Mouse (Mus musculus): ENCODE data around the gene Ubiad1.
A peak's percentile ranks its signal among the peaks of the same experiment; 100 is the strongest.

Gene Ubiad1

DNA sequence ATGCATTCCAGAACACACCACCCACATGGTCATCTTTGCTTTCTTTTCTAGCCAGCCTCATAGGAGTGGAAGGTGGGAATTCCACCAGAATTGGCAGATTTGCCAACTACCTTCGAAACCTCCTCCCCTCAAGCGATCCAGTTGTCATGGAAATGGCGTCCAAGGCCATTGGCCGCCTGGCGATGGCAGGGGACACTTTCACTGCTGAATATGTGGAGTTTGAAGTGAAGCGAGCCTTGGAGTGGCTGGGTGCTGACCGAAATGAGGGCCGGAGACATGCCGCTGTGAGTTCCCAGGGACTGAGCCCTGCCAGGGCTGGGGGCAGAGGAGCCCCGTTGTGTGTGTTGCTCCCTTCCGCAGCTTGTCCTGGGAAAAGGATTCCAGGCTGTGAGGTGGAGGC, 9.1 kb upstream of the Ubiad1 start:
- no peak for DNase-seq (ENCODE audit: low read depth, low spot score)

DNA sequence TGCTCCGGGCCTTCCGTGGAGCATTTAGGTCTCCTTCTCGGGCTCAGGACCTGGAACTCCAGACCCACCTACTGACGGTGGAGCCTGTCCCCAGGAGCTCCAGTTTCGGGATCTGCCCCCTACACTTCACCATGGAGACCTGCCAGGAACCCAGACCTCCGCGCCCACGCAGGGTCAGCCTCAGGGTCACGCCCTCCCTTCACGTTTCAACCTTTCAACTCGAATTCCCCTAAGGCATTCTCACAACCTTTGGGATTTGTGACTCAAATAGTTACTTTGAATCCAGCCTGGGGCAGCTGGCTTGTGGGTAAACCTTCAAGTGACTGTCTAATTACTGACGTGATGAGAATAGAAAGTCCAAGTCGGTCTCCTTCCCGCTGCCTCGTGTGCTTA, 4.3 kb upstream of the Ubiad1 start:
- no peak for DNase-seq (ENCODE audit: low read depth, low spot score)

DNA sequence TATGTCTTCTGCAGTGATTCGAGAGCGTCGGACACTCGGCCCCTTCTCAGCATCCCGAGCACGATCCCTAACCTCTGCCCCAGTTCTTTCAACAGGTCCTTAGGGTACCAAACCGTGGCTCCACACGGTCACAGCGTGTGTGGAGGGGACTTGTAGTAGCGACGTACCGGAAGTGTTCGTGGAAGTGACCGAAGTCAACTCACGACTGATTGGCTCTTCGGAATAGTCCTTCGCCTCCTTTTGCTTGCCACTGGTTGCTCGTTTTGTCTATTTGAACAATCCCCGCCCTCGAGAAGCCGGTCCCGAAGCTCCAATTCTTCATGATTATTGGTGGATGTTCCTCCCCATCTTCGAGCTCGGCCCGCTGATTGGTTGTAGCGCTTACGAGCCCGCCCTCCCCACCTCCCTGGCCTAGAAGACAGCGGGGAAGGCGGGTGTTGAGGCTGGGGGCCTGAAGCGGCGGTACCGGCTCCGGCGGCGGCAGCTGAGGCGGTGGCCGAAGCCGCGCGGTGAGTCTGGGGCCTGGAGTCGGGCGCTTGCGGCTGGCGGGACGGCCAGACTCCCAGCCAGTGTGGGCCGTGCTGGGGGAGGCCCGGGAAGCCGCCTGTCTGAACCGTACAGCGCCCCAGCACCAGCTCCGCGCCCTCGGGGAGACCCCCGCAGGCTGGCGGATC, 3.7 kb upstream of the Ubiad1 start, which contains the start of gene Mtor:
Gene Mtor, plus strand, starts transcription at position 433 of the 674 bp plus-strand sequence.
- DNase-seq (ENCODE audit: low read depth, low spot score): peak; percentile 95

DNA sequence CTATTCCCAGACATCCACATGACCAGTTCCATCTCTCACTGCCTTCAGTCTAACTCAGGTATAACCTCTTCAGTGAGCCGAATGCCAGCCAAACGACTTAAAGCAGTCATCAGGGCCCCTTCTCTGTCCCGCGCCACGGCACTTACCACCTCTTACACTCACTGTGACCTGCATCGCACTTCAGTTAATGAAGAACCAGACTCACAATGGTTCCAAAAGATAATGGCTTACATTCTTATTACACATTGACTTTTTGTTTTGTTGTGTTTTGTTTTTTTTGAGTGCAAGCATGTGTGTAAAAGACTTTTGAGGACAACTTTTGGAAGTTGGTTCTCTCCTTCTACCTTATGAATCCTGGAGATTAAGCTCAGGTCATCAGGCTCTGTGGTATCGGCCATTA, 2.0 kb downstream of the Ubiad1 start:
- no peak for DNase-seq (ENCODE audit: low read depth, low spot score)

DNA sequence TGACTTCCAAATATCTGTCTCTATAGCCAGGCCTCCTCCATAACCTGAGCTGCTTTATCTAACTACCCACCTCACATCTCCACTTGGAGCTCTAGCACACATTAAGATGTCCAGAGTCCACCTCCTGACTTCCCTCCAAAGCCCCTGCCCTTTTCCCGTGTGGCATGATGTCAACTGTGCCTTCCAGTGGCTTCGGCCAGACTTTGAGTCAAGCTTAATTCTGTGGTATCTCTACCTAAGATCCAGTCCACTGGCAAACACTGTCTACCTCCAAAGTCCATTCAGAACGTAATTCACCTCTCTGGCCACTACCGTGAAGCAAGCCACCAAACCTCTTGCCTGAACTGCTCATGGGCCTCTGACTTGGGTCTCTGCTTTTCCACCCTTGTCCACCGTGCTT, 2.6 kb downstream of the Ubiad1 start:
- DNase-seq (ENCODE audit: low read depth, low spot score): no peak

DNA sequence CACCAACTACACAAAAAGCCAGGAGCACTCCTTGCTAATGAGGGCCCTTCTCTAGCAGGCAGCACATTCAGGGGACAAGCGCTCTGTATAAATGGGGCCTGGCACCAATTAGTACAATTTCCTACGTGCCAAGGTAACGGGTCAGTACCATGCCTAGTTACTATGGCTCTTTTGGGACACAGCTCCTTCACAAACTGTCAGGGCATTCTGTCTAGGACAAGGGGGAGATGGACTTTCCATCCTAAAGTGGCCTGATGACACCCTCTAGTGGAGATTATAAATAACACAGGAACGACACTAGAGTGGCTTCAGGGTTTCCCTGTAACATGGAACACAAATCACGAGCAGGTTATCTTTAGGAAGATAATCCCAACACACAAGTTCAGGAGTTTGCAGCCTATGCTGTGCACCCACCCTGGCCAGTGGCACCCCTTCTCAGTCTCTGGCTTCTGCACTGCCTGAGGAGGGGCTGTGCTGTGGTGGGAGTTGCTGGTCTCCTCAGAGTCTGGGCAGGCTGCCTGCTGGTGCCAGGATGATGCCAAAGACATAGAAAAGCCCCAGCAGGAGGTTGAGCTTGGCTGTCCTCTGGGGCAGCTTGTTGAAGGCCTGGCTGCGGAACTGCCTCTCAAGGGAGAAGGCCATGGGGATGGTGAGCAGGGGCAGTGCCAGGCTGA, 8.8 kb downstream of the Ubiad1 start:
- DNase-seq (ENCODE audit: low read depth, low spot score): no peak

DNA sequence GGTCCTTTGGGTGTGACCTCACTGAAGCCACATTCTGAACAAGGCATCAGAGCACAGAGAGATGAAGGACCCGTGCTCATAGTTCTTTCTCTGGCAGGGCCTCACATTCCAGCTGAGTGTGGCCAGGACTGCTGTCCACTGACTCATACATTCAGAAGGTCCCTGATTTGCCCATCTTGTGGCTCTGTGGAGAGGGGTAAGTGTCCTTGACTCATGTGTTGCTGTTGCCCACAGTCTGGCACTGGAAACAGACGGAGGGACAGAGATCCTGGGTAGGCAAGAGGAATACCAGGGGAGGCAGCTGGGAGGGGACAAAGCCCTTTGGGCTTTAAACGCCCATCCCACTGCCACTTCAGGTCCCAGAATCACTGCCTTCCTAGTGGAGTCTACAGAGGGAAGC, 9.5 kb downstream of the Ubiad1 start:
- no peak for DNase-seq (ENCODE audit: low read depth, low spot score)

DNA sequence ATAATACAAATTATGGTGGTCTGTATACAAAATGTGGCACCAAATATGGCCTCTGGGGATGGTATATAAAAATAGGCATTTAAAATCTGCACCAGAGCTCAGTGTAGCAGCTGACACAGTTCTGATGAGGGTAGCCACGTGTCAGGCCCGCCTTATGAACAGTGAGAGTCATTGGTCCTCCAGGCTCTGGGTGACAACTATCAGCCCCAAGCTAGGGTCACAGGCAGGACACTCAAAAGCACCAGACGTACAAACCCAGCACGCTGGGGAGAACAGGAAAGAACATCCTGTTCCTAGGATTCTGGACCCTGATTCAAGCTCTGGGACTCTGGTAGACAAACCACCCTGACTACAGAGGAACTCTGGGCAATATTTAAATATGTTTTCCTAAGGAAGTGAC, 10.0 kb downstream of the Ubiad1 start:
- DNase-seq (ENCODE audit: low read depth, low spot score): no peak

DNA sequence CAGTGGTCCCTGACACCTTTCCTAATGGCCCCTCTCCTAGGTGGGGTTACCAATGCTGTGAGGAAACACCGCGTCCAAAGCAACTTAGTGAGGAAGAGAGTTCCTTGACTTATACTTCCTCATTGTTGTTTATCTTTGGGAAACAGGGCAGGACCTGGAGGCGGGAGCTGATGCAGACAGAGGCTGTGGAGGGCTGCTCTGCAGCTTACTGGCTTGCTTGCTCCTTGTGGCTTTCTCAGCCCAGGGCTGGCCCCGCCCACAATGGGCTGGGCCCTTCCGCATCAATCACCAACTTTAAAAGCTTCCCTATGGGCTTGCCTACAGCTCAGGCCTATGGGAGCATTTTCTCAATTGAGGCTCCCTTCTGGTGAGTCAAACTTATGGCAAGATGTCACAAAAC, 10.8 kb downstream of the Ubiad1 start:
- no peak for DNase-seq (ENCODE audit: low read depth, low spot score)

DNA sequence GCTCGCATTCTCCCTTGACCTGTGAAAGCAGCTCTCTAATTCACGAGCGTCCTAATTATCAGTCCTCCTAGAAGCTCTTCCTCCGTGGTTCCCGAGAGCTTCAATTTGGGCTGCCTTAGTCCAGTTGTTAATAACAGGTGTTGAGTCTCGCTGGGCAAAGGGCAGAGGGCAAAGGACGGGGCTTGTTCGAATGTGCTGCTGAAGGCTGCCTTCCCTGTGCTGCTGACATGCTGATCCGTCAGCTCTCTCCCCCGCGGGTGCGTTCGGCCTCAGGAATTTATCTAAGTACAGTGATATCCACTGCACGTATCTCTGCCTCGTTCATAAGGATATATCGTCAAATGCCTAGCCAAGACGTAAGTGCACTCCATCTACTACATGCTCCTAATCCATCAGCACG, 11.2 kb downstream of the Ubiad1 start:
- no peak for DNase-seq (ENCODE audit: low read depth, low spot score)

DNA sequence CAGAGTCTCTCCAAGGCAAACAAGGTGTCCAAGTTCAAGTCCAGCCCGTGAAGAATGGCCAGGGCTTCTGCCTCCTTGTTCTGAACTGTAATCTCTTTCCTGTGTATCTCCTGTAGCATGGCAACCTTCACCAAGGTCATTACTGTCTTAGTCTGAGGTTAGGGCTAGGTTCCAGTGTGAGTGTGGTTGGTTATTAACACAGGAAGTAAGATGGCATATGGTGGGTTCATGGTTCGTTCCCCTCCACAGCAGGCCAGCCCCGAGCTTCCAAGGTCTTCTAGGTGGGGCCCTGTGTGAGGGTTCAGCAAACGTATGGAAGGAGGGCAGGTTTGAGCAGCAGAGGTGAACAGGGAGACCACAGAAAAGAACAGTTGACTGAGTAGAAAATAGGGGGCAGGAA, 12.1 kb downstream of the Ubiad1 start:
- DNase-seq (ENCODE audit: low read depth, low spot score): no peak

DNA sequence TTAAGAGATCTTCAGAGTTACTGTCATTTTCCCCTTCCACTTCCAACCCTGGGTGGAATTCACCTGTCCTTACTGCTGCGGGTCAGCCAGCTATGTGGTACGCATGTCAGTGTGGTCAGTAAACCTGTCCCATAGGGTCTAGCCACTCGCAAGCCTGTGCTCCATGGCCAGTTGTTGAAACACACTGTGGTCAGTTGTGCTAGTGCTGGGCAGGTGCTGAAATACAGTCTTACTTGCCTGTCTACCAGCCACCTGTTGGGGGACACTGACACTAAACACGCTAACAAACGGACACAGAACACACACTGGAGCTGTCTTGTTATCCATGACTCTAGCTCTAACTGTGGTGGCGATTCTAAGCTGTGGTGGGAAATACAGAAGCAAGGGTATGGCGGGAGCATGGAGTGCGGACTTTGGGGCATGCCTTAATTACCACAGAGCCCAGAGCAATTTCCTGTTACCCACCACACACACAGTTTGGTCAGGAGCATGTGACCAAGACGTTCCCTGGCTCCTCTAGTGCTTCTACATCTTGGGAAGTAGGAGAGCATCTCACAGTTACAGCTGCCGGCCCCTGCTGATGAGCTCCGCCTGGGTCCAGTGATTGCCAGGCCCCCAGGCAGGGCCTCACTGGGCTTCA, 13.6 kb downstream of the Ubiad1 start:
- DNase-seq (ENCODE audit: low read depth, low spot score): no peak

DNA sequence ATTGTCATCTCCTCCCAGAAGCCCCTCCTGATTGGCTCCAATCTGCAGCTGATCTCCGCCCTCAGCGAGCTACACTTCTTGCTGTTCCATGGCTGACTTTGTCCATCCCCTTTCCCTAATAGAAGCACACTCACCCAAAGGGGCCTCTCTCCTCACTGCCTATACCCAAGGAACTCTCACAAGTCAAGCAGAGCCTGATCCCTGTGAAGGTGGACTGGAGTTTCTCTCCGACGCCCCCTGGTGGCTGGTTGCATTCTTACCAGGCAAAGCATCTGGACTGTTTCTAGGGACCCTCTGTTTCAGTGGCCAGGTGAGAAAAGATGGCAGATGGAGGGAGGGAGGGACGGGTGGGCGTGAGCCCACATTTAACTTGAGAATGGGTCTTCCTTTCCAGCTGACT, 14.9 kb downstream of the Ubiad1 start:
- DNase-seq (ENCODE audit: low read depth, low spot score): peak; percentile 44

DNA sequence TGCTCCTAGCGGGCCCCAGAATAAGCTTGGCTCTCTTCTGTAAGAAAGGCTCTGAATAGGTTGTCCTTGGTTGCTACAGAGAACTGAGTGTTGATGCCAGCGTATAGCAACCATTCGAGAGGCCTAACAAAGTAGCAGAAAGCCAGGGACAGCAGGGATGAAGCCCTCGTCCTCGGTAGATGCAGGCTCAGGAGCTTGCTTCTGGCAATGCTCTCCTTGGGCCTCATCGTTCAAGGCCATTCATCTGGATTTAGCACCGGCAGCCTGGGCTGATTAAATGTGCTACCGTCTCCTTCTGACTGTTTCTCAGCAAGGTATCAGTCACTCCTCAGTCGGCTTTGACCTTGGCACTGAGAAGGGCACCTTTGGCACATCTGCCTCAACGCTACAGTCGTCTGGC, 15.4 kb downstream of the Ubiad1 start:
- no peak for DNase-seq (ENCODE audit: low read depth, low spot score)

DNA sequence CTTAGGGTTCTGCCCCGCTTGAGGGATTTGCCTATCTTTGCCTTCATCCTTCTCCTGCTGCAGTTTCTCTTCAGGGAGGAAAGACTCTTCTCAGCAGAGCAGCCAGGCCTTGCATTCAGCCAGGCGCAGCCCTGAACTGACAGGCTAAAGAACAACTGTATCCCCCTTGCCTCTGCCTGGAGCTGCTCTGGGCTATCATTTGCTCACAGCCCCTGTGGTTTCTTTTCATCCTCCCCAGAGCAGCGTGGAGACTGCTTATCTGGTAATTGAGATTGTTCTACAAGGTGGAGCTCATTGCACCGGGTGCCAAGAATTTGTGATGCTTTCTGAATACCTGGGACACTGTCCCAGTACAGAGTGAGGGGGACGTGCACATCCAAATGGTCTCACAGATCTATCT, 16.0 kb downstream of the Ubiad1 start:
- no peak for DNase-seq (ENCODE audit: low read depth, low spot score)

DNA sequence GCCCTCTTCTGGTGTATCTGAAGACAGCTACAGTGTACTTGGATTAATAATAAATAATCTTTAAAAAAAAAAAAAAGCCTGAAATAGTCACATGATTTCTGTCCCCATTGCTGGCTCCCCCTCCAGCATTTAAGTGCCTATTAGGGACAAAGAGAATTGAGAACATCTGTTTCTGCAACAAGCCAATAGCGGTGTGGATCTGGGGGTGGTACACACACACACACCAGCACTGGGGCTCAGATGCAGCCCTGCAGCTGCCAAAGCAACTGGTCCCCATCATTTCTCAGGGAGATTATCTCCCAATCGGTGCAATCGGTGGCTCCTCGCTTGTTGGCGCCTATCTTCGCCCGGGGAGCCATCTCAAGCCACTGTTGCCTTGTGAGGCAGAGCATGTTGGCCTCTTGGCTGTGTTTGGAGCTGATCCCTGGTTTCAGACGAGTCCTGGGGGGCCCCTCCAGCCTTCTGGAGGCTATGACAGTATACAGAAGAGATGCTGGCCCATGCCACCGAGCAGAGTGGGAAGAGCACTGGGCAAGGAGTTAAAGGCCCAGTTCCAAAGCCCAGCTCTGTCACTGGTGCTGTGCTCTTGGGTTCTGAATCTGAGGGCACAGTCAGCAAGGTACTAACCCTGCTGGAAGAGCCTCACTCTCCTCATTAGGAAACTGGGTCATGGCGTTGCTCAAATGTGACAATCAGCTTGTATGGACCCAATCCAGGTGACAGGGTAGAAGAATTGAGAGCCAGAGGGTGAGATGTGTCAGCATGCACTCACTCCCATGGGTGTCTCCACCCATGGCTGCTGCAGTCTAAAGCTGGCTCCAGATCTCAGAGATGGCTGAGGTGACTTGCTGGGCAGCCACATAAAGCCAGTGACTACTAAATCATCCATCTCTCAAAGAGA, 17.4 kb downstream of the Ubiad1 start:
- no peak for DNase-seq (ENCODE audit: low read depth, low spot score)

DNA sequence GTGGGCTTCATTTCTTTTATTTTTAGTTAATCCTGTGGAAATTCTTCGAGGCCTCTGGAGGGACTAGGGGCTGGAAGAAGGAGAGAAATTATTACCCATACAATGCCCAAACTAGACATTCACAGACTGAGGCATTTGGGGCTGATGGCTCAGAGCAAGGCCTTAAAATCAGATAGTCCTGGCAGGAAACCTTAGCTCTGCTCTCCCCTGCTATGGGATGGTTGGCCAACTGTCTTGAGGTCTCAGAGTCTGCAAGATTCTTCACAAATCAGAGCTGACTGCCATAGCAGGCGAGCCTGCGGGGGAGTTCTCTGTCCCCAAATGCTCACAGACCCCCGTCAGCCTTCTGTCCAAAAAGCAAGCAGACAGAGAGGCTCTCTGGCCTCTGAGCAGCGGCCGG, 27.0 kb downstream of the Ubiad1 start:
- DNase-seq (ENCODE audit: low read depth, low spot score): no peak

DNA sequence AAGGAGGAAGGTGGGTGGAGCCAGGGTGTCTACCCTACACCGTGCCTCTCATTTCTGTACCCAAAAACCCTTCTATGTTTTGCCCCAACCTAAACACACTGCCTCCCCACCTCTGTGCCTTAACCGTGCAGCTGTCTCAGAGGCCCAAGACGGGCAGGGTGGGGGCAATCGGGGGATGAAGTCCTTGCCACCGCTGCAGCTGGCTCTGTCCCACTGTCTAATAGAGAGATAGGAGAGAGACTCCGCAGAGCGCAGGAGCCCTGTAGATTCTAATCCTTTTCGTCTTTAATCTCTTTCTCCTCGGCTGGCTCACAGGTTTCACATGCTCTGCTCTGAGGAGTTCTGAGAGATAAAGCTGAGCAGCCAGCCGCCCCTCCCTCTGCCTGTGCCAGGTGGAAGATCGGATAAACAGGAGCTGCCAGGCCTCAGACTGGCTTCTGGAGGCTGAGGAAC, 27.5 kb downstream of the Ubiad1 start:
- peak; percentile 43 for DNase-seq (ENCODE audit: low read depth, low spot score)

DNA sequence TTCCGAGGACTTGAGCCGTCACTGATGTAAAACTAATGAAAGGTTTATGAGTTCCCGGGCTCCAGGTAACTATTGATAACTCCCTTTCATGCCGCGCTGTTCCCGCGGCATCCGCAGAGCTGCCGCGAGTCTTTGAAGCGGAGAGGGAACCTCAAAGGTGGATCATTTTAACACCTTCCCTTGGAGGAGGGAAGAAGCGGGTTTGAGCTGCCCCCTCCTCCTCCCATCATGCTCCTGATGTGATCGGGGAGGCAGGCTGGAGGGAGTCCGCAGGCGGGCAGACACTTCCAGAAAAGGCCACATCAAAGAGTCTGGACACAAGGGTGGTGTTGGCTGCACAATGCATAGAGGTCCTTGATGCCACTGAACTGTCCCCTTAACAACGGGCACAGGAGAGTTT, 29.0 kb downstream of the Ubiad1 start:
- DNase-seq (ENCODE audit: low read depth, low spot score): no peak

DNA sequence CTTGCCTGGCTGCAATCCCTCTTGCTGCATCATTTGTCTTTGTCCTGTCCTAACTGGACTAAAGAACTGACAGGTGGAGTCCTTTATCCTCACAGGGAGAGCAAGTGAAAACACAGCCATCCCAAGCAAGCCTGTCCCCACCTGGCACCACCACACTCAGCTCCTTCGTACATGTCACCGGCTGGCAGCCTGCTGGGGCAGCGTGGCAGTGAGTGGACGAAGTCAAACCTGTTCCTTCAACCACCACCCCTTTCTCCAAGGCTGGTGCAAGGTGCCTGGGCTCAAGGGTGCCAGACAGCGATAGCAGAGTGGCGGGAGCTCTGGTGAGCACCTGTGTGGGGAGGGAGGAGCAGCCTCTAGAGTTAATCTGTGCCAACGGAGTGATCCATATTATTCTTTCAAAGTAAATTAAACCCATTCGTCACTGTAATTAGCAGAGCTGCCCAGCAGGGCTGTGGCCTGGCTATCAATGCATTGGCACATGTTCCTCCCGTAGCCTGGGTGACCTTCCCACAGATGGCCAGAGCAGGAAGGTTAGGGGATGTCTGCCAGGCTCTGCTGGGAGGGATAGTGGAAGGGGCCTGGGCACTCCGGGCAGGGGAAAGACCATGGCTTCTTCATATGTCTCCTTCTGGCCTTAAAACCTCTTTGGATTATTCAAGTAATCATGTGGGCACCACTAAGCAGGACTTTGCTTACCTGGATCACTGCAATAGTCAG, 36.2 kb downstream of the Ubiad1 start:
- no peak for DNase-seq (ENCODE audit: low read depth, low spot score)

DNA sequence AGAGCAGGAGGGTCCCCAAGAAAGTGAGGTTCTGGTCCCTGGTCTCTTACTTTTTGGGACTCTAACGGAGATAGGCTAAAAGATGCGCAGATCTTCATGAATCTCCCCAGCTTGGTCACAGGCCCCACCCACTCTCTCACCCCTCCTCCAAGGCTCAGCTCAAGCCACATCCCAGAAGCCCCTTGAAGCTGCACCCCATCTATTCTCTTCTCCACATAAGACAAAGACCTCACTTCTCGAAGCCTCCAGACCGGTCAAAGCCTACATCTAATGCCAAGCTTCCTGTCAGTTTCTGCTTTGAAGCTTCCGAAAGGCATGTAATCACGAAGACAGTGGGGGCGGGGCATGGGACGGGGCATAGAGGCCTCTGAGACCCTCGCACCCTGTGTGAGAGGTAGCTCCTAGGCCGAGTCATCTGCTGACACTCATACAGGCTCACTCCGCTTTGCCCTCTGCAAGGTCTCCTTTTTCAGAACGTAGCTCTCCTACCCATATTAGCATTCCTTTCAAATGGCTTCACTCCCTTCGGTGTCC, 39.2 kb downstream of the Ubiad1 start:
- DNase-seq (ENCODE audit: low read depth, low spot score): no peak
